Mouse (Mus musculus) brown adipose tissue, adult 24 weeks (tissue): Measurements from ENCODE around the gene Ywhaq. TPM values are rescaled to one million over a fixed set of nuclear protein-coding genes. Genes with fewer than 3 reads are reported as not detected.

Source experiments
- H3K27ac ChIP-seq: fragments of 200-500 bp; replicated peaks from 2 replicates; pipeline ENCODE4 v1.5.1; 2012; ENCODE audit warnings: low read depth, mild to moderate bottlenecking, low read length
- H3K4me1 ChIP-seq: fragments of 200-500 bp; 2 replicates; pipeline ENCODE4 v1.6.1; 2012; ENCODE audit warnings: low read length, mixed read lengths; ENCODE audit not compliant: control insufficient read depth, insufficient read depth, insufficient read length
- H3K4me3 ChIP-seq: fragments of 200-500 bp; 2 replicates; pipeline ENCODE4 v1.5.1; 2012; ENCODE audit warnings: low read depth, mild to moderate bottlenecking, low read length, moderate library complexity; ENCODE audit not compliant: insufficient read depth
- polyA plus RNA-seq: library from polyadenylated mRNA; stranded (reverse); fragments of >200 nt; gene quantifications from 2 replicates; pipeline ENCODE4 v1.2.4, GENCODE M21; 2012; ENCODE audit not compliant: missing spikeins, insufficient read depth, insufficient read length

Gene Ywhaq
- 205 and 216 TPM in 2 replicates for polyA plus RNA-seq

DNA sequence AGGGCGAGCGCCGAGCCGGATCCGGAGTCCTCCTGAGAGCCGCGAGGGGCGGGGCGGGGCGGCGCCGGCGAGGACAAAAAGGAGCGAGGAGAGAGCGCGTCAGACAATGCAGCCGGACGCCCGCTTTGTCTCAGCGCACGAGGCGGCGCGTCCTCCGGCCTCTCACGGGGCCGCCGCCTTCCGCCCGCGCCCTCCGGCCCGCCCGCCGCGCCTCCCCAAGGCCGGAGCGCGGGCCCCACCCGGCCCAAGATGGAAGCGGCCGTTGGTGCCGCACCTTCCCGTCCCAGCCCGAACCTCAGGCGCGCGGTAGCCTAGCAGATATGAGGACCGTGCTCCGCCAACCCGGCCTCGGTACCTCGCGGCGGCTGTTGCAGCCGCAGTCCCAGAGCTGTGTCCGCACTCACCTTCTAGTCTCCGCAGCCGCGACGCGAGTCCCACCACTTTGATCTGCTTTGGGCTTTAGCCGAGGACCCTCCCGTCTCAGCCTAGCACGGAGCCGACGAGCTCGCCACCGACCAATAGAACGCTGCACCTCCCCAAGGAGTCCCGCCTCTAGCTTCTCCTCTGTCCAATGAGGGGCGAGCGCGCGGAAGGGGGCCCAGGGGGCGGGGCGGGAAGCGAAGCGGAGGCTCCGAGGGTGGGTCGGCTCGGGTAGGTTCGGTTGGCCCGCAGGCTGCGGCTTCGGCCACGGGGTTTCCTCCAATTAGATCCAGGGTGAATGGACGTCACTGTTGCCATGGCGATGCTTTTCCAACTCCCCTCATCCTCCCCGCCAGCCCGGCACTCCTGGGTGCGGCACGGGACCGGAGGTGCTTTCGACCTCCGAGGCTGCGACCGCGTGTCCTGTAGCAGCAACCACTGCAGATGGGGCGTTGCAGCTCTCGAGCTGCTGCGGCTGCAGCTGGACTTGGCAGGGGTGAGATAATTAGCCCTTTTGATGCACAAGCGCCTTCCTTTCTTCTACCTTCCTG, at the start of gene Ywhaq:
TSS of gene Ywhaq (minus strand) at position 538 of the 971 bp plus-strand sequence.
- H3K27ac ChIP-seq = peak within 1 kb of the TSS; percentile 97
- H3K4me3 ChIP-seq = peak within 1 kb of the TSS; percentile 87
- peaks cover 4% of the 10 kb centered on the region for H3K4me1 ChIP-seq

DNA sequence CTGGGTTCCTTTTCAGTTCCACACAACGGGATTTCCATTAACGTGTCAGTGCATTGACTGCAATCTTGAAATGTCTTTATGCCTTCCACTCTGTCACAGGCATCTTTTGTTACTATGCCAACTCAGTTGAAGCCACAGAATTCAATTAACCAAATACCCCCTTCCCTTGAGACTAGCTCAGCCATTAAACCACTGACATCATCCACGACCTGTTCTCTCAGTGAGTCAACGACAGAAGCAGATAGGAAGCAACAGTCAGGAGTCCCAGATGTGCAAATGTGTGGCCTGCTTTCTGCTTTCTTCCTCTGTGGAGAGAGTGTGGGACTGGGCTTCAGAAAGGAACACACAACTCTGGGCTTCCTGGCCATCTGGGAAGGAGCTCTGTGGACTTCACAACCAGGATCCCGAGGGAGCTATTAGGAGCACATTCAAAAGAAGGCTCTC, 46.0 kb upstream of the Ywhaq start:
- H3K4me3 ChIP-seq = no peak overlapping the region
- H3K27ac ChIP-seq = peak overlapping the region; percentile 88
- H3K4me1 ChIP-seq = peaks cover 11% of the 10 kb centered on the region; the same call in 1 of the 2 replicates

DNA sequence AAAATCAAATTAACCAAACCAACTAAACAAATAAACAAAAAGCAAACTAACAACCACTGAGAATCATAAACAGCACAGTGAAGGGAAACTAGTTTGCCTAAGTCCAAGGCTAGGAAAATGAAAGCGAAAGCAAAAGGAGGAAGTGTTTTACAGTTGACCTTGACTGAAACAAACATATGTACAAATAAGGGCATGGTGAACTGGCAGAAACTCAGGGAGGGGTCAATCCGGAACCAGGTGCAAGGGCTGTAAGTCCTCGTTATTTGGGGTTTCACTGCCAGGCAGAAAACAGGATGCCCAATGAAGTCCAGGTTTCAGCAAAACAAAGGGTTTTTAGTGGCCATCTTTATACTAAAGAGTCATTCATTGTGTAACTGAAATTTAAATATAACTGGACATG, 45.2 kb upstream of the Ywhaq start:
- peak overlapping the region; percentile 88 for H3K27ac ChIP-seq

DNA sequence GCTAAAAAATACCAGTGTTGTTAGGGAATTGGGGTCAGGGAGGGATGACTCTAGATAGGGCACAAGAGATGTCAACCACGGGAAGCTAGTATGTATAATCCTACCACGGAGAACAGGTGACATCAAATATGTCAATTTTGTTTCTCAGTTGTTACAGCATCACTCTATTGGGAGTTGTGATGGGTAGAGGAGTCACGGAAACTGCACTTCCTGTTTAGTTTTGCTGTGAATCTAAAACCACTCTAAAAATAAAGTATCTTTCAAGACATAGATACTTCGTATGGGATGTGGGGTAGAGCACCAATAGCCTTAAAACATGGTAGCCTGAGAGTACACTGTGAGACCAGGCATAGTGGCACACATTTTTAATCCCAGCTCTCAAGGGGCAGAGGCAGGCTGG, 42.2 kb upstream of the Ywhaq start:
- peaks cover 11% of the 10 kb centered on the region; the same call in 1 of the 2 replicates for H3K4me1 ChIP-seq
- no peak overlapping the region for H3K27ac ChIP-seq
- no peak overlapping the region for H3K4me3 ChIP-seq

More for the DNA sequence above, 45.2 kb upstream of the Ywhaq start:
- Histone ChIP-seq H3K4me1 (peaks cover 11% of the 10 kb centered on the region; the same call in 1 of the 2 replicates), H3K4me3 (no peak overlapping the region)

GRCm38 (mm10) chr12:21456021-21456420, 38.6 kb upstream of the Ywhaq start:
- Histone ChIP-seq H3K27ac (no peak overlapping the region), H3K4me3 (no peak overlapping the region), H3K4me1 (no peaks in the 10 kb centered on the region)

DNA sequence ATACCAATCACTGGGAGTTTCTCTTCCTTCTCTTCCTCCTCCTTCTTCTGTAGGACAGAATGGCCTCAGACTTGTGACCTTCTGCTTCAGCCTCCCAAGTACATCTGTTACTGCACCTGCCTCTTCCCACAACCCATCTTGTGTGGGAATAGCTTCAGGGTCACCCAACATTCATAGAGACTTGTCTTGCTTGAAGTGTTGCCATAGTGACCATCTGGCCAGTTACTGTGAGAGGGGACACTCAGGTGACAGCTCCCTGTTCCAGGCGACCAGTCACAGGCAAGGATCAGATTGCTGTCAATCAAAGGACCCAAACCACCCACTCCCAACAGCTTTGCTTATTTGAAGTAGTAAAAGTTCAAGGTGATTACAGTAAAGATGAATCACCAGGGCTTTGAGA, 34.3 kb upstream of the Ywhaq start:
- Histone ChIP-seq H3K4me3 (no peak overlapping the region), H3K4me1 (no peaks in the 10 kb centered on the region), H3K27ac (no peak overlapping the region)

DNA sequence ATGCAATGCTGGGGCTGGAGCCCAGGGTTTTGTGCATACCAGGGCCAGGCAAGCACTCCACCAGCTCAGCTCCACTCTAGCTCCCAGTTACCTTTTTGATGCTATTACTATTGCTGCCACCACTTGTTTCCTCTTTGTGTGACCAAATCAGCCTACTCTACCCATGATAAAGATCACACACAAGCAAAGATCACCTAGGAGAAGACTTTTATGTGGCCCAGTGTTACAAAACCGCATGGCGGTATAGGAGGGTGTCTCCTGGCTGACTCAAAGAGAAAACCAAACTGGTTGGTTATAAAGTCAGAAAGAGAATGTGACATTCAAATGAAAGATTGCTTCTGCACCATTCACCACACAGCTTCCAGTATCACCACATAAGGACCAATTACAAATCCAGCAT, 33.9 kb upstream of the Ywhaq start:
- Histone ChIP-seq H3K4me3 (no peak overlapping the region), H3K27ac (no peak overlapping the region), H3K4me1 (no peaks in the 10 kb centered on the region)

GRCm38 (mm10) chr12:21443783-21444182, 26.3 kb upstream of the Ywhaq start:
- Histone ChIP-seq H3K4me3 (no peak overlapping the region), H3K27ac (no peak overlapping the region), H3K4me1 (no peaks in the 10 kb centered on the region)

DNA sequence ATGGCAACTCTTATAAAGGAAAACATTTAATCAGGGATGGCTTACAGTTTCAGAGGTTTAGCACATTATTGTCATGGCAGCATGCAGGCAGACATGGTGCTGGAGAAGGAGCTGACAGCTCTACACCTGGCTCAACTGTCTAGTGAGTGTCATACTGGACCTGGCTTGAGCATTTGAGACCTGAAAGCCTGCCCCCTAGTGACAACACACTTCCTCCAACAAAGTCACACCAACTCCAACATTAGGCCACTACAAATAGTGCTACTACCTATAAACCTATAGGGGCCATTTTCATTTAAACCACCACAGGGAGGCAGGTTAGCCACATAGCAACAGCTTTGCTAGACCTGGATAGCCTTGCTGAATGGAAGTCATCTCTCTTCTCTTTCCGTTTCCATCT, 24.4 kb upstream of the Ywhaq start:
- H3K27ac ChIP-seq = no peak overlapping the region
- H3K4me3 ChIP-seq = no peak overlapping the region
- H3K4me1 ChIP-seq = no peaks in the 10 kb centered on the region

- Histone ChIP-seq H3K4me1 (no peaks in the 10 kb centered on the region), H3K27ac (no peak overlapping the region), H3K4me3 (no peak overlapping the region)
Measured at GRCm38 (mm10) chr12:21439428-21439827, 22.0 kb upstream of the Ywhaq start.

- H3K4me3 ChIP-seq = no peak overlapping the region
- H3K4me1 ChIP-seq = no peaks in the 10 kb centered on the region
- H3K27ac ChIP-seq = no peak overlapping the region
Measured at GRCm38 (mm10) chr12:21438750-21439394, 21.4 kb upstream of the Ywhaq start.

GRCm38 (mm10) chr12:21438294-21438693, 20.9 kb upstream of the Ywhaq start:
- no peaks in the 10 kb centered on the region for H3K4me1 ChIP-seq
- H3K4me3 ChIP-seq = no peak overlapping the region
- H3K27ac ChIP-seq = no peak overlapping the region

DNA sequence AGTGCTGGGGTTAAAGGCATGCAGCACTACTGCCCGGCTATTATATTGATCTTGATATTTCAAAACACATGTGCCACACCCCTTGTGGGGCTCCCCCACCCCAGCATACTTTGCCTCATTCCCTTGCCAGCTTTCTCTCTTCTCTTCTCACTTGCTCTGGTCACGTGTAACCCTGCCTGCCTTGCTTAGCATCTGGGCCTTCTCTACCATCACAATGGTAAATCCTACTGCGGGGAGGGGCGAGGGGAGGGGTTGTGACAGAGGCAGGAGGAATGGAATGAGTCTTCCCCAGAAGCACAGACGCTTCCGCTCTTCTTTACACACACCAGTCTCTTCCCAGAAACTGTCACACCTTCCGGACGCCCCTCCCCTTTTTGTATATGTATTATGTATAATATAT, 14.5 kb upstream of the Ywhaq start:
- H3K4me3 ChIP-seq = no peak overlapping the region
- no peaks in the 10 kb centered on the region for H3K4me1 ChIP-seq
- no peak overlapping the region for H3K27ac ChIP-seq

- Histone ChIP-seq H3K4me1 (no peaks in the 10 kb centered on the region; the same call in 1 of the 2 replicates), H3K4me3 (no peak overlapping the region), H3K27ac (no peak overlapping the region)
Measured at GRCm38 (mm10) chr12:21431039-21431438, 13.6 kb upstream of the Ywhaq start.

GRCm38 (mm10) chr12:21430140-21430539, 12.7 kb upstream of the Ywhaq start:
- H3K4me1 ChIP-seq = no peaks in the 10 kb centered on the region; the same call in 1 of the 2 replicates
- H3K27ac ChIP-seq = no peak overlapping the region
- H3K4me3 ChIP-seq = no peak overlapping the region
